Mouse (Mus musculus): ENCODE measurements around the gene Clec2l.

DNA sequence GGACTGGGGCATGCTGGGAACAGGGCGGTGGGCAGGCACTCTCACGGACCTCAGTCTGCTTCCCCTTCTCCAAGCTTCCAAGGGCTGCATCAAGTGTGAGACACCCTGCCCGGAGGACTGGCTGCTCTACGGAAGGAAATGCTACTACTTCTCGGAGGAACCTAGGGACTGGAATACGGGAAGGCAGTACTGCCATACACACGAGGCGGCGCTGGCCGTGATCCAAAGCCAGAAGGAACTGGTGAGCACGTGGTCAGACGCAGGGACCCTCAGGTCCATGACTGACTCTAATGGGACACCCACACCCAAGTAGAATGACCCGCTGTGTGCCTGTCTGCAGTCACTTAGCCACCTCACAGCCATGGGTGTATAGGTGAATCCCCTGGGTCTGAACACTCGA, 13.9 kb downstream of the Clec2l start:
- TF ChIP-seq CTCF (IDR thresholded peaks at IDR 0.05; ENCODE audit: insufficient read depth, low read length) (no peak), POLR2A (IDR thresholded peaks at IDR 0.05; ENCODE audit: borderline replicate concordance, extremely low read depth, low read depth, low read length) (no peak)
